Mouse (Mus musculus): Measurements from ENCODE around the gene Gys1. TPM values are rescaled to one million over a fixed set of nuclear protein-coding genes. Genes with fewer than 3 reads are reported as not detected.
A peak's percentile ranks its signal among the peaks of the same experiment; 100 is the strongest.

The Gys1 gene
- polyA plus RNA-seq, 1 experiment, result 112 TPM

DNA sequence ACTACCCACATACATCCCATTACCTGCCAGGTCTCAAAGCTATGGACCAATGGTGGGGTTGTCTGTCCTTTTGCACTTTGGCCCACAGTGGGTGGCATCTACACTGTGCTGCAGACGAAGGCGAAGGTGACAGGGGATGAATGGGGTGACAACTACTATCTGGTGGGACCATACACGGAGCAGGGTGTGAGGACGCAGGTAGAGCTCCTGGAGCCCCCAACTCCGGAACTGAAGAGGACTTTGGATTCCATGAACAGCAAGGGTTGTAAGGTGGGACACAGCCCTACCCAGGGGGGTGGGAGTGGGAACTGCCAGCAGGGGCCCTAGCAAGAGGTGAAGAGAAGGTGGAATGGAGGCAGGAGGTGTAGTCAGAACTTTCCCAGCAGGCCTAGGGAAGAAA lies 1.8 kb downstream of the Gys1 start:
- Histone ChIP-seq H3K4me3 (ENCODE audit: insufficient read depth, low read depth, low read length) (peak overlapping the region; percentile 76), H3K4me1 (ENCODE audit: control insufficient read depth, insufficient read depth, insufficient read length, low read length) (peaks cover 14% of the 10 kb centered on the region), H3K27ac (replicated peaks; ENCODE audit: low read depth, low read length) (peak overlapping the region; percentile 95; the same call in 1 of the 2 replicates)

DNA sequence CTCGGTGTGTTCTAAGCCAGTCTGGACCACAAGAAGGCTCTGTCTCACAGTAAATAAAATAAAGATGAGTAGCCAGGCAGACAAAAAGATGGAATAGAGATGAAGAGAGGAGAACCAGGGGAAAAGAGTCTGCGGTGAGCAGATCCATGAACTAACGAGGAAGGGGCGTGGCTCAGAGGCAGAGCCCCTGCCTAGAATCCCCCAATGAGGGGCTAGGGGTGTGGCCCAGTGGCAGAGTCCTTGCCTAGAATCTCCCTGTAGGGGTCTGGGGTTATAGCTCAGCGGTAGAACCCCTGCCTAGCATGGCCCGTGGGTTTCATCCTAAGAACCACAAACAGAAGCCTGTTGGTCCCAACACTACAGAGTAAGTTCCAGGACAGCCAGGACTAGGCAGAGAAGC lies 2.4 kb downstream of the Gys1 start:
- Histone ChIP-seq H3K4me1 (ENCODE audit: control insufficient read depth, insufficient read depth, insufficient read length, low read length) (peaks cover 14% of the 10 kb centered on the region), H3K4me3 (ENCODE audit: insufficient read depth, low read depth, low read length) (no peak overlapping the region), H3K27ac (replicated peaks; ENCODE audit: low read depth, low read length) (no peak overlapping the region)

DNA sequence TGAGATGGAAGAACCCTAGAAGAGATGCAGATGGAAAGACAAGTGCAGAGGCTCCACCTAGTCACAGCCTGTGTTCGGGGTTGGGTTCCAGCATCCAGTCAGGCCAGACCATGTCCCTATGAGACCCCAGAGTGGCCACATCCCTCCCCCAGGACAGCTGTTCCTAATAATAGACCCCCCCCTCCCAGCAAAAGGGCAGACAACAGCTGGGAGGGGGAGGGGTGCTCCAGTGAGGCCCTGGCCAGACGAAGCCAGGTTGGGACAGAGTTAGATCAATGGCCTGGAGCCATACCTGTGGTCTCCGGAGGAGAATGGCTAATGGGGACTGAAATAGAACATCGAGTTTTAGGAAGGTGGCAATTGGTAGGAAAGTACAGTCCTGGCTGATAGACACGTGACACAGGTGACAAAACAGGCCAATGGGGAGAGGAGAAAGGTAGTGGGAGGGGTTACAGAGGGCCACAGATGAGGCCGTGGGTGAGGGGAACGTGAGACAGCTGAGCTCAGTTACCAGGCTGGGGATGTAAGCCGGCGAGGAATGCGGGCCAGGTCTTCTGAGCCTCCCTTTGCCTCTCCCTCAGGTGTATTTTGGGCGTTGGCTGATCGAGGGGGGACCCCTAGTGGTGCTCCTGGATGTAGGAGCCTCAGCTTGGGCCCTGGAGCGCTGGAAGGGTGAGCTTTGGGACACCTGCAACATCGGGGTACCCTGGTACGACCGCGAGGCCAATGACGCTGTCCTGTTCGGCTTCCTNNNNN lies 3.1 kb downstream of the Gys1 start, which contains the start of gene Ruvbl2:
Gene Ruvbl2, minus strand, starts transcription at position 576 of the 756 bp plus-strand sequence.
- no peak within 1 kb of the TSS for H3K4me3 ChIP-seq (ENCODE audit: insufficient read depth, low read depth, low read length)
- H3K4me1 ChIP-seq (ENCODE audit: control insufficient read depth, insufficient read depth, insufficient read length, low read length), result peaks cover 14% of the 10 kb centered on the region
- no peak within 1 kb of the TSS; the same call in 1 of the 2 replicates for H3K27ac ChIP-seq (replicated peaks; ENCODE audit: low read depth, low read length)

DNA sequence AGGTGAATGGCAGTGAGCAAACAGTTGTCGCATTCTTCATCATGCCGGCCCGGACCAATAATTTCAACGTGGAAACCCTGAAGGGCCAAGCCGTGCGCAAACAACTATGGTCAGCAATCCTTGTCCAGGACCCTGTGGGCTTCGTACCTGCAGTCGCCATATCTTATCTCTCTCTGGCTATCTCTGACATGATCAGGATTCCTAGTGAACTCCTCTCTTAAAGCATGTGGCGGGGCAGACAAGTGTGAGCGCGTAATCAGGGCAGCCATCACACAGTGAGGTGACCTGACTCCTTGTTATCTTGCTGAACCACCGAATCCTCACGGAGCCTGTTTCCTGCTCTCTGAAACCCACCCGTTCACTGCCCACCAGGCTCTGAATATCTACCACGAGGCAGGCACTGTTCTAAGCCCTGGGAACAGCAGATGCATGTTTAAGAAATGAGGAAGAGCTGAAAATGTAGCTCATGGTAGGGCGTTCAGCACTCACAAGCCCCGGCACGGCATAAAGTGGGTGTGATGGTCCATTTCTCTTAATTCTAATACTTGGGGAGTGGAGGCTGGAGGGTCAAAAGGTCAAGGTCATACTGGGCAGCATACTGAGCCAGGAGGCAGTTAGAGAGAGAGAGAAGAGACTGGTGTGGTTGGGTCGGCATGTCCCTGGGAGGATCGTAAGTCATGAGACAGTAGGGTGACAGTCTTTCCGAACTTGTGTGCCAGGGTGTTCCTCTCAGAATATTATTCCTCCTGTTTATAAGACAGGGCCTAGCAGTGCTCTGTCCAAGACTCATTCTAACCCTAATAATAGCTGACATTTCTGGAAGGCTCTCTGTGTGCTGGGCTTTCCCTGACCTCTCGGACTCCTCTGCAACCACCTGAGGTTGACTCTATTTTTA lies 9.1 kb downstream of the Gys1 start:
- Histone ChIP-seq H3K27ac (replicated peaks; ENCODE audit: low read depth, low read length) (no peak overlapping the region), H3K4me3 (ENCODE audit: insufficient read depth, low read depth, low read length) (no peak overlapping the region), H3K4me1 (ENCODE audit: control insufficient read depth, insufficient read depth, insufficient read length, low read length) (no peaks in the 10 kb centered on the region)

DNA sequence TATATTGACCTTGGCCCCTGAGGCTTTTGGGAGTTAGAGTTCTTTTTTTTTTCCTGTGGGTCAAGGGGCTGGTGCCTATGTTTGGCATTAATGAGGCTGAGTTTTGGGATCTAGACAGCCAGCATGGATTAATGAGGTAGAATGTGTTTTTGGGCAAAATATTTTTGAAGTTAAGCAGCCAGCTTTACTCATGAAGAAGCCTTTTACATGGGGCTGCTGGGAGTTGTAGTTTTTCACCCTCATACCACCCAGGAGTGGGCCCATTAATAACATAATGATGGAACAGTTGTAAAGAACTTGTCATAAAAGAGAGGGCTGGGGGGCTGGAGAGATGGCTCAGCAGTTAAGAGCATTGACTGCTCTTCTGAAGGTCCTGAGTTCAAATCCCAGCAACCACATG lies 11.9 kb downstream of the Gys1 start:
- H3K4me1 ChIP-seq (ENCODE audit: control insufficient read depth, insufficient read depth, insufficient read length, low read length), result no peaks in the 10 kb centered on the region
- H3K27ac ChIP-seq (replicated peaks; ENCODE audit: low read depth, low read length), result no peak overlapping the region
- no peak overlapping the region for H3K4me3 ChIP-seq (ENCODE audit: insufficient read depth, low read depth, low read length)

DNA sequence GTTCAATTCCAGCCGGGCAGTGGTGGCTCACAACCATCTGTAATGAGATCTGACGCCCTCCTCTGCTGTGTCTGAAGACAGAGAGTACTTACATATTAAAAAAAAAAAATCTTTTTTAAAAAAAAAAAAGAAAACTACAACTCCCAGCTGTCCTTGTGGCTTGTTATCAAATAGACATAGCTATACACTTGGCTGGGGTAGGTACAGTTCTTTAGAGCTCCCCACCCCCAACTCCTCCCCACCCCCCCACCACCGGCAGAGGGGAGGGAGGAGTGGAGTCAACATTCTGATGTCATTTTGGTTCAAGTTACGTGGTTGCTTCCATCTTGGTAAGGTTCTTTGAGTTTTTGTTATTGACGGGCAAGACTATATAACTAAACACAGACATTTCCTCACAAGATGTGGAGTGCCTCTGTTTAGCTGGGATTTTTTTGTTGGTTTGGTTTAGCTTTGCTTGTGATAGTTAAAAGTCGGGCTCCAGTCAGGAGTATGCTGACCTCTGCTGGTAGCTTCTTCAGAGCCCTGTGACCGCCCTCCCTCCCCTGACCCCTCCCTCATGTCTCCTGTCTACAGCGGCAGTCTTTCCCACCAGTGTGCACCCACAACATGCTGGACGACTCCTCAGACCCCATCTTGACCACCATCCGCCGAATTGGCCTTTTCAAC lies 12.8 kb downstream of the Gys1 start:
- Histone ChIP-seq H3K4me3 (ENCODE audit: insufficient read depth, low read depth, low read length) (no peak overlapping the region), H3K4me1 (ENCODE audit: control insufficient read depth, insufficient read depth, insufficient read length, low read length) (no peaks in the 10 kb centered on the region), H3K27ac (replicated peaks; ENCODE audit: low read depth, low read length) (no peak overlapping the region)

DNA sequence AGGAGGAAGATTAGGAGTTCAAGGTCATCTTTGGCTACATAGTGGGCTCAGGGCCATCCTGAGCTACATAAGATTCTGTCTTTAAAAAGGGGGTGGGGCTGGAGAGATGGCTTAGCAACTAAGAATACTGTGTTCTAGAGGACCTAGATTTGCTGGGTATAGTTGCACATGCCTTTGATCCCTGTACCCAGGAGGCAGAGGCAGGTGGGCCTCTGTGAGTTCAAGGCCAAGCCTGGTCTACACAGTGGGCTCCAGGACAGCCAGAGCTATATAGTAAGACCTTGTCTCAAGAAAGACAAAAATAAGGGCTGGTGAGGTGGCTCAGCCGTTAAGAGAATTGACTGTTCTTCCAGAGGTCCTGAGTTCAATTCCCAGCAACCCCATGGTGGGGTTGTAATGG lies 15.3 kb downstream of the Gys1 start:
- Histone ChIP-seq H3K27ac (replicated peaks; ENCODE audit: low read depth, low read length) (no peak overlapping the region), H3K4me1 (ENCODE audit: control insufficient read depth, insufficient read depth, insufficient read length, low read length) (no peaks in the 10 kb centered on the region), H3K4me3 (ENCODE audit: insufficient read depth, low read depth, low read length) (no peak overlapping the region)

DNA sequence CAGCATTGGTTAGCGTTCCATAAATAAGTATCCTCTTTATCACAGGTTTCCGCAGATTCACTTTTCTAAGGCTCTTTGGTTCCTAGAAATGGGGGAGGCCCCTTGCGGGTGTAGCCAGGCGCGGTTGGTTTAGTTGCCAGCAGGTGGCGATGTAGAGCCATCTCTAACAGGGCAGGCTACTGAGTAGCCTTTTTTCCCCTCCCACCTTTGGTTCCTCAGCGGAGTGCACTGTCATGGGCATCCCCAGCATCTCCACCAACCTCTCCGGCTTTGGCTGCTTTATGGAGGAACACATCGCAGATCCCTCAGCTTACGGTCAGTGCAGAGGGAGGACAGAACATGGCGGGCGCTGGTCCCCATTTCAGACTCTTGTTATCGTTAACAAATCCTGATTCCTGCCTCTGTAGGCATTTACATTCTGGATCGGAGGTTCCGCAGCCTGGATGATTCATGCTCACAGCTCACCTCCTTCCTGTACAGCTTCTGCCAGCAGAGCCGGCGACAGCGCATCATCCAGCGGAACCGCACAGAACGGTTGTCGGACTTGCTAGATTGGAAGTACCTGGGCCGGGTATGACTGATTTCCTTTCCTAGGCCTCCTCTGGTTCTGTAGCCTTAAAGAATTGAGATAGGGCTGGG lies 16.8 kb downstream of the Gys1 start:
- Histone ChIP-seq H3K27ac (replicated peaks; ENCODE audit: low read depth, low read length) (no peak overlapping the region), H3K4me3 (ENCODE audit: insufficient read depth, low read depth, low read length) (no peak overlapping the region), H3K4me1 (ENCODE audit: control insufficient read depth, insufficient read depth, insufficient read length, low read length) (peaks cover 3% of the 10 kb centered on the region; the same call in 1 of the 2 replicates)

DNA sequence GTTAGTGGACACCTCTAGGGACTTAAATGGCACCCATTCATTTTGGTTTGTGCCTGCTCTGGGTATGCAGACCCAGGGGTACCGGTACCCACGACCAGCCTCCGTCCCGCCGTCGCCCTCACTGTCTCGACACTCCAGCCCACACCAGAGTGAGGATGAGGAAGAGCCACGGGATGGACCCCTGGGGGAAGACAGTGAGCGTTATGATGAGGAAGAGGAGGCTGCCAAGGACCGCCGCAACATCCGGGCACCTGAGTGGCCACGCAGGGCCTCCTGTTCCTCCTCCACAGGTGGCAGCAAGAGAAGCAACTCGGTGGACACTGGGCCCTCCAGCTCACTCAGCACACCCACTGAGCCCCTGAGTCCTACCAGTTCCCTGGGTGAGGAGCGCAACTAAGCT lies 20.3 kb downstream of the Gys1 start:
- Histone ChIP-seq H3K27ac (replicated peaks; ENCODE audit: low read depth, low read length) (no peak overlapping the region), H3K4me3 (ENCODE audit: insufficient read depth, low read depth, low read length) (no peak overlapping the region)

DNA sequence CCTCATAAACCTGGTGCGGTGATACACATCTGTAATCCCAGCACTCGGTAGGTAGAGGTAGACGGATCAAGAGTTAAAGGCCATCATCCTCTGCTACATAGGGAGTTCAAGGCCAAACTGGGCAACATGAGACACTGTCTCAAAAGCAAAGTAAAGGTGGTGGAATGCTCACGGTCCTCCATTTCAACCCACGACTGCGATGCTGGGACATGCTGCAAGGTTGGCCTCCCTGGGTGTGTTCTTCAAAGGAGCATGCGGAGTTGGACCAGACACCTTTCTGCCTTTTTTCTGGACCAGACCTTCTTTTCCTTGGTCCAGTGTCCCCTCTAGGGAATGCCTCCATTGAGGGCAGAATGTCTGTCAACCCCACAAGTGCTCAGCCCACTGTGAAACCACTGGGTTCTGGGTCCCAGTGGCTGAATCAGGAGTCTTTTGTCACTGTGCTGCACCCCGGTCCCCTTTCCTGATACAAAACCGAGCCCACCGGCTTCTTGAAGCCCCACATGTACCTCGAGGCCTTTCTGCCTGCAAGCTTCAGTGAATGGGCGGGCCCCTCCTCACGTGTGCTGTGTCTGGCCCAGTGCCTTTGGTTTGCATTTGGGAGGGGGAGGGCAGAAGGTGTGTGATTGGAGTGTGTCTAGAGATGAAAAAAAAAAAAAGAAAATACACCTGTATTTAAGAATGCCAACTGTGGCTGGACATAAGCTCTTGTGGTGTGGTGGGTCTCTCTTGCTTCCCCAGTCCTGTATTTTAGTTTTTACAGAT lies 21.5 kb downstream of the Gys1 start:
- Histone ChIP-seq H3K4me1 (ENCODE audit: control insufficient read depth, insufficient read depth, insufficient read length, low read length) (peaks cover 5% of the 10 kb centered on the region), H3K4me3 (ENCODE audit: insufficient read depth, low read depth, low read length) (no peak overlapping the region), H3K27ac (replicated peaks; ENCODE audit: low read depth, low read length) (0 out of 2 replicates have a peak overlapping the region, but pooled peaks have one; percentile 53)

More for the DNA sequence above, 20.3 kb downstream of the Gys1 start:
- peaks cover 3% of the 10 kb centered on the region for H3K4me1 ChIP-seq (ENCODE audit: control insufficient read depth, insufficient read depth, insufficient read length, low read length)

DNA sequence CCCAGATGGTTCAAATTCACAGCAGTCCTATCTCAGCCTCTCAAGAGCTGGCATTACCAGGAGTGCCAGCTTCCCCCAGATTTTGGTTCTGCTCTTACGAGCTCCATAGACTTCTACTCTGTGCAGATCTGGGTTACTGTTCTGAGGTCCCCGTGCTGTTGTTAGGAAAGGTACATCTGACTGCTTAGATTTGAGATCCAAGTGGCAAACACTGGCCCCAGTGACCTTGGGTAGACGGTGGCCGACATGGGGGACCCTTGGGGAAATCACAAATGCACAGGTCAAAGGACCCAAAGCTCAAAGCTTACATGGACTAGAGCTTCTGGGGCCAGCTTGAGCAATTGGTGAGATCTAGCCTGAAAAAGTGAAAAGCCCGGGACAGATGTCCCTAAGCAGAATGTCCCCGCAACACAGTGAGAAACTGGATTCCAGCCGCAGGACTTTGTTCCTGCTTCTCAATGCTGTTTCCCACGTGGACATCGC lies 22.1 kb downstream of the Gys1 start:
- H3K27ac ChIP-seq (replicated peaks; ENCODE audit: low read depth, low read length), result peak overlapping the region; percentile 53
- peak overlapping the region; percentile 100; the same call in 1 of the 2 replicates for H3K4me3 ChIP-seq (ENCODE audit: insufficient read depth, low read depth, low read length)
- peaks cover 5% of the 10 kb centered on the region for H3K4me1 ChIP-seq (ENCODE audit: control insufficient read depth, insufficient read depth, insufficient read length, low read length)

DNA sequence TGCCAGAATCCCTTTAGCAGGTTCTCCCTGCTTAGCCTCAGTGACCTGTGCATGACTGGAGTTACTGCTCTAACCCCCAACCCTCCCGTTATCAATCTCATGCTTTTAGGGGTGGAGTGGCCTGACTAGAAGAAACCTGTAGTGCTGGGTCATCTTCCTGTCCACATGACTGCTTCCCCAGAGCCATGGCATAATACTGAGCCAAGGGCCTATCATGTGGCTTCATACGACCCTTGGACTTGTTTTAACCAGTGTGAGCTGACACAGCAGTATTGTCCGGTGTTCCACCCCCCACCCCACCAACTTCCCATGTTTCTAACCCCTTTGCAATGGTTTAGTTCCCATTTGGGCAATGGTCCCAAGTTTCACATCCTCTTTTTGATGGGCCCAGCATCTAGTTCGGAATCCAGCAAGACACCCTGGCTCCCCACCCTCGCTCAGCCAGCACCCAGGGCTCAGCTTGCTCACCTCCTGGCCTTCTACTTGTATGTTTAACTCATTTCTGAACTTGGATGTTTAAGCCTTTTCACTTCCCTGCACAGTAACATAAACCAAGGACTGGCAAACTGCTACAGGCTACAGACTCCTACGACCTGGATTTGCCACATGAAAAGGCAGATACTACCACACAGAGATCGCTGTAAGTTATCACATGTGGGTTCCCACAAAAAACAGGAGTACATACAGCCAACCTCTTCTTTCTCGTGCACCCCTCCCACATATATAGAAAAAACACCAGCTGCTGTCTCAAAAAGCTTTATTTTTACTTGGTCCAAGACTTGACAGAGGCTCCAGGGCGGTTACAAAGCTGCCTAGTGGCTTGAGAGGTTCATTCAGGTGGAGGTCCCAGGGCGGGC lies 22.8 kb downstream of the Gys1 start:
- peaks cover 5% of the 10 kb centered on the region for H3K4me1 ChIP-seq (ENCODE audit: control insufficient read depth, insufficient read depth, insufficient read length, low read length)
- peak overlapping the region; percentile 53 for H3K27ac ChIP-seq (replicated peaks; ENCODE audit: low read depth, low read length)
- peak overlapping the region; percentile 100 for H3K4me3 ChIP-seq (ENCODE audit: insufficient read depth, low read depth, low read length)
